Mouse (Mus musculus): Measurements from ENCODE around the gene Myo10. TPM values are rescaled to one million over a fixed set of nuclear protein-coding genes. Genes with fewer than 3 reads are reported as not detected.

Myo10 gene
- polyA plus RNA-seq, 1 experiment from 2014 or later = 66.3 TPM

DNA sequence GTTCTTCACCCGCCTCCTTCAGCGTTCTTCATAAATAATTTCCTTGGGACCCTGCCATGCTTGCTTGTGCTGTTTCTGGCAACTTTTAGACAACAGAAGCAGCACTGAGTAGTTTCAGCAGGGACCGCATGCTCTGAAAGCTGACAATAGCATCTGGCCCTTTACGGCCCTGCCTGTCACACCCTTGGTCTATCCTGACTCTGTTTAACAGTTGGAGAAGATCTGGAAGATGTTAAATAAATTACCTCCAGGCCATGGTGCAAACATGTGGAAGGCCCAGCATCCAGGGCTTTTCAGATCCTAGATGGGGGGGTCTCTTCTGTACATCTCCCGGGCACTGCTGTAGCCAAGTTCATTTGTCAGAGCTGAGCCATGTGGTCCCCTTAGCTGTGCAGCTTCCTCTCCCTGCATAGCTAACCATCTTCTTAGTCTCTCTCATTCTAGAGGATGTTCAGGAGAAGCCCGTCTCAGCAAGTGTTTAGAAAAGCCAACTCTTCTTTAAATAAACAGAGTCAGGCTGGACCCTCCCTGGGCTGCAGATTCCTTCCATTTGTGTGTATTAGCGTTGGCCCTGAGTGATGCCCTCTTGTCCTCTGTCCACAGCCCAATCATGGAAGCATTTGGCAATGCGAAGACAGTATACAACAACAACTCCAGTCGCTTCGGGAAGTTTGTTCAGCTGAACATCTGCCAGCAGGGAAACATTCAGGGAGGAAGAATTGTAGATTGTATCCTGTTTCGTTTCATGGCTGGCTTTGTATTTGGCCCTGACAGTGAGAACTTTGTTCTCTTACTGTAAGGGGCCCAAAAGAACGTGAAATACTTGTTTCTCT lies 101.2 kb downstream of the Myo10 start:
- H3K4me3 ChIP-seq = no peak overlapping the region
- H3K27me3 ChIP-seq (ENCODE audit: poor library complexity, severe bottlenecking) = no peaks in the 10 kb centered on the region
- DNase-seq (ENCODE audit: extremely low spot score, low spot score) = no peak
- H3K4me1 ChIP-seq = 0 out of 2 replicates have a peak, but pooled peaks cover 4% of the 10 kb centered on the region
- WGBS = 76% methylated on average over 12 of the region's 12 CpGs
- no peak overlapping the region for H3K27ac ChIP-seq
- H3K36me3 ChIP-seq (replicated peaks) = peaks cover 44% of the 10 kb centered on the region
- H3K9me3 ChIP-seq = no peaks in the 10 kb centered on the region

DNA sequence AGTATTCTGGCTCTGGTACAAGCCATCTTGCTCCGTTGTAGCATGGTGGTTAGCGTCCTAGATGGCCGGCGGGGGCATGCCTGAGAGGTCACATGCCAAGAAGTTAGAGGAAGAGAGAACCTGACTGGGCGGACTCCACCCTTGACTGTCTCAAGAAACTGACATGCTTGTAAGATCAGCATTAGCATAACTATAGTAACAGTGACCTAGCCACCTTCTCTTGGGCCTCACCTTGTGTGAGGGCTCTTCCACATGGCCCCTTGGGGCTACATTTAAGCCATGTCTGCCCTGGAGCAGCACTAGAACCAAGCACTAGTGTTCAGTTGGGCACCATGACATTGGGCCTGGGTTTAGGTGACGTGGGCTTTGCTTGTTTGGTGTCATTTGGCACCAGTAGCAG lies 102.2 kb downstream of the Myo10 start:
- Histone ChIP-seq H3K4me1 (0 out of 2 replicates have a peak, but pooled peaks cover 4% of the 10 kb centered on the region), H3K27me3 (ENCODE audit: poor library complexity, severe bottlenecking) (no peaks in the 10 kb centered on the region), H3K9me3 (no peaks in the 10 kb centered on the region), H3K36me3 (replicated peaks) (peaks cover 44% of the 10 kb centered on the region), H3K4me3 (no peak overlapping the region), H3K27ac (no peak overlapping the region)
- 91% methylated on average over 6 of the region's 6 CpGs for WGBS
- DNase-seq (ENCODE audit: extremely low spot score, low spot score) = no peak

DNA sequence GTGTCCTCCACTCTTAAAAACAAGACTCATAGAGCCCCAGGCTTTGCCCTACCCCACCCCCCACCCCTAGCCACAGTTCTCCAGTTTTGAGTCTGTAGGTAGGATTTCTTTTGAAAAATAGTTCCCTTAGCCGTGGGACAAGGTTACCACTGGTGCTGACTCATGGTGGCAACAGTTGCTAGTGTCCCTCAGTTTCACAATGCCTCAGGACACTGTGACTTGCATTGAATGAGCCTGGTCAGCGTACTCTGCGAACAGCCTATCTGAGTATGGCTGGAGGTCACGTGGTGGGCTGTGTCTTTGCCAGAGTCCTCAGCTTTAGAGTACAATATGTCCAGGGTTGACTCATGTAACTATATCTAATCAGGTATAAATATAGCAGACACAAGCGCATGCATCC lies 104.5 kb downstream of the Myo10 start:
- WGBS = 92% methylated on average over 5 of the region's 5 CpGs
- Histone ChIP-seq H3K4me3 (no peak overlapping the region), H3K27me3 (ENCODE audit: poor library complexity, severe bottlenecking) (no peaks in the 10 kb centered on the region), H3K4me1 (peaks cover 12% of the 10 kb centered on the region), H3K36me3 (replicated peaks) (peaks cover 36% of the 10 kb centered on the region), H3K9me3 (no peaks in the 10 kb centered on the region), H3K27ac (no peak overlapping the region)
- no peak for DNase-seq (ENCODE audit: extremely low spot score, low spot score)

DNA sequence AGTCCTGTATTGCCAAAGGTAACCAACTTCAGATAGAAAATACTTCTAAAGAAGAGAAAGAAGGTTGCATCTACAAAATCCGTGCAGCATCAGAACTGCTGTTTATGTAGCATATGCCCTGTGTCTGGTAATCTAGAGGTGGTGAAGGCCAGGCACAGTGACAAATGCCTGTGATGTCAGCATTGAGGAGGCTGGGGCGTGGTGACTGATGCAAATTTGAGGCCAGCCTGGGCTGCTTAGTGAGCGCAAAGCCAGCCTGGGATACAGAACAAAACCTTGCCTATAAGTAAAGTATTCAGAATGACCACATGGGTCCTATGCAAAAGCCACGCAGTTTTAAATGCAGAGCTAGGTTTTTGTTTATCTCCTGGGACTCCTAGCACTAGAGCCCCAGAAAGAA lies 106.2 kb downstream of the Myo10 start:
- Histone ChIP-seq H3K36me3 (replicated peaks) (peaks cover 23% of the 10 kb centered on the region), H3K4me1 (peaks cover 7% of the 10 kb centered on the region), H3K9me3 (no peaks in the 10 kb centered on the region), H3K27ac (no peak overlapping the region), H3K4me3 (no peak overlapping the region), H3K27me3 (ENCODE audit: poor library complexity, severe bottlenecking) (no peaks in the 10 kb centered on the region)
- 64% methylated on average over 4 of the region's 4 CpGs for WGBS
- DNase-seq (ENCODE audit: extremely low spot score, low spot score) = no peak

DNA sequence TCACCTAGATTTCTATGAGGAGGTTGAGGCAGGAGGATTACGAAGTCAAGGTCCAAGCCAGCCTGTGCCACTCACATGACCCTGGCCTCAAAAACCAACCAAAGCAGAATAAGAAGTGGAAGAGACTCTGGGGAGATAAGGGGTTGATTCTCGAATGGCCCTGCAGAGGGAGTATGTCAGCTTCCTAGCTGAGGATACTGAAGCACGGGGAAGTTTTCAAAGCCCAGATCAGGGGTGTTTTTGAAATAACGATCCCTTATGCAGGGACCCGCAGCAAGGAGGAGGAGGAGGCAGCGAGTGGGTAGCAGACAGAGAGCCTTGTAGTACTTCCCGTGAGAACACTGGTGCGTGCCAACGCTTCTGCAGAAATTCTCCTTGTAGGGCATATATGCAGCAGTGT lies 108.7 kb downstream of the Myo10 start:
- WGBS = 46% methylated on average over 9 of the region's 9 CpGs

DNA sequence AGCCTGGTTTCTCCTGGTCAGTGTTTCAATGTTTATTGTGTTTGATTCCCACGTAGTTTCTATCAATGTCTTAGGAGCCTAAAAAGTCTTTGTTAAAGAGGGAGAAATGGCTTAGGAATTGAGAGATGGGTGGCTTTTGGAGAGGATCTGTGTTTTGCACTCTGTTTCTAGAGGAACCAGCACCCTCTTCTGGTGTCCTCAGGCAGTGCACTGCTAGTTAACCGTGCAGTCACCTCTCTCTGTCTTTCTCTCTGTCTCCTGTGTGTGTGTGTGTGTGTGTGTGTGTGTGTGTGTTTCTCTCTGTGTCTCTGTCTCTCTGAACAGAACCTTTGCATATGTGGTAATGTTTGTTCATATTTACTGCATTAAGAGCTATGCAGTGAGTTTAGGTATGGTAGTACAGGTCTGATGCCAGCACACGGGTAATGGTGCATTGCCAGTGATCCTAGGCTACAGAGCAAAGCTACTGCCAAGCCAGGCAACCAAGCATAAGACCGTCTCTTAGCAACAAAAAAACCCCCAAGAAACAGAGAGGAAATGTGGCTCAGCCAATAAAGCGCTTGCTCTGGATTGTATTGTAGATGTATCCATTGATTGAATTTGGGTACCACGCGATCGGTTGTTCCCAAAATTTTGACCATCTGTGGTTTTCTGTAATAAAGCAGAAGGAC lies 110.6 kb downstream of the Myo10 start:
- WGBS = 80% methylated on average over 8 of the region's 8 CpGs
- no peak for DNase-seq (ENCODE audit: extremely low spot score, low spot score)
- H3K9me3 ChIP-seq = no peaks in the 10 kb centered on the region
- 0 out of 2 replicates have a peak overlapping the region, but pooled peaks have one; percentile 8 for H3K27ac ChIP-seq
- H3K27me3 ChIP-seq (ENCODE audit: poor library complexity, severe bottlenecking) = no peaks in the 10 kb centered on the region
- H3K4me3 ChIP-seq = no peak overlapping the region
- H3K36me3 ChIP-seq (replicated peaks) = peaks cover 38% of the 10 kb centered on the region
- peaks cover 7% of the 10 kb centered on the region for H3K4me1 ChIP-seq

More for the DNA sequence above, 108.7 kb downstream of the Myo10 start:
- H3K27ac ChIP-seq = no peak overlapping the region
- H3K4me1 ChIP-seq = peaks cover 7% of the 10 kb centered on the region
- DNase-seq (ENCODE audit: extremely low spot score, low spot score) = no peak
- no peak overlapping the region for H3K4me3 ChIP-seq
- H3K9me3 ChIP-seq = no peaks in the 10 kb centered on the region
- H3K27me3 ChIP-seq (ENCODE audit: poor library complexity, severe bottlenecking) = no peaks in the 10 kb centered on the region
- peaks cover 22% of the 10 kb centered on the region for H3K36me3 ChIP-seq (replicated peaks)

DNA sequence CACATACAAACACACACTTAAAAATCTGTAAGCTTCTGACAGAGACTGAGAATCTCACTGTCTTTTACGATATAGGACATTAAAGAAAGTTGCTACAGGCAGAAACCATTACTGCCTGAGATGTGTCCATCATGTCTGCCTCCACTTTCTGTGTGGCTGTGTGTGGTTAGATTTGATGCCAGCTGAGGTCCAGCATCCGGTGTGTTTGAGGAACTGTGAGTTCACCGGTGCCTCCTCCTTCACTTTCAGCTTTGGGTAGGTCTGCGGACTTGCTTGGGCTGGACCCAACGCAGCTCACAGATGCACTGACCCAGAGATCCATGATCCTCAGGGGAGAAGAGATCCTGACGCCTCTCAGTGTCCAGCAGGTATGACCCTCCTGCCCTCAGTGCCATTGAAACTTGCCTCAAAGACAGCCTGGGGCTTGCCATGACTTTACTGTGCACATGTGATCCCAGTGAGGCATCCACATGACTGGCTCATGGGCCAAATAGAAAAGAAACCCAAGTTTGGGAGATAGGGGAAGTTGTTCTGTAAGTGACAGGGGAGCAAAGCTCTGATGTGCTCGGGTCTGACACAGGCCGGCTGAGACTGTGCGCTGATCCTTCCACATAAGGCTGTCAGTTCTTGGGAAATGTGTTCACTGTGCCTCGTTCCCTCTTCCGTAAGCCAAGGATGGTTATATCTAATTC lies 111.6 kb downstream of the Myo10 start:
- 94% methylated on average over 11 of the region's 11 CpGs for WGBS
- DNase-seq (ENCODE audit: extremely low spot score, low spot score) = no peak
- H3K4me1 ChIP-seq = peaks cover 7% of the 10 kb centered on the region
- H3K27ac ChIP-seq = no peak overlapping the region
- no peak overlapping the region for H3K4me3 ChIP-seq
- no peaks in the 10 kb centered on the region for H3K9me3 ChIP-seq
- no peaks in the 10 kb centered on the region for H3K27me3 ChIP-seq (ENCODE audit: poor library complexity, severe bottlenecking)
- peaks cover 47% of the 10 kb centered on the region for H3K36me3 ChIP-seq (replicated peaks)

DNA sequence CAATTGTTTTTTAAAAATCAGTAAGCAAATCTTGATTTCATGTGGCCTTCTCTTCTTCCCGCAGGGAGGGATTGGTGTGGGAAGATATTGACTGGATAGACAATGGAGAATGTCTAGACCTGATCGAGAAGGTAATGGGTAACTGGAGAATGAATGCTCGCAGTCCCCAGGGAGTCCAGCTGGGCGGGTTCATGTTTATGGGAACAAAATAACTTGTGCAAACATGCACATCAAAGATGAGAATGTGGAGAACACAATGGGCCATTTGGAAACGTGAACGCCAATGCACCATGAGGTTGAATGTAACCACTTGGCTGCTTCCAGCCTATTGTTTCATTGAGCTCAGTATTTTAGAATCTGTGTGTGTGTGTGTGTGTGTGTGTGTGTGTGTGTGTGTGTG lies 114.2 kb downstream of the Myo10 start:
- no peaks in the 10 kb centered on the region for H3K9me3 ChIP-seq
- H3K36me3 ChIP-seq (replicated peaks) = peaks cover 65% of the 10 kb centered on the region
- 81% methylated on average over 6 of the region's 6 CpGs for WGBS

DNA sequence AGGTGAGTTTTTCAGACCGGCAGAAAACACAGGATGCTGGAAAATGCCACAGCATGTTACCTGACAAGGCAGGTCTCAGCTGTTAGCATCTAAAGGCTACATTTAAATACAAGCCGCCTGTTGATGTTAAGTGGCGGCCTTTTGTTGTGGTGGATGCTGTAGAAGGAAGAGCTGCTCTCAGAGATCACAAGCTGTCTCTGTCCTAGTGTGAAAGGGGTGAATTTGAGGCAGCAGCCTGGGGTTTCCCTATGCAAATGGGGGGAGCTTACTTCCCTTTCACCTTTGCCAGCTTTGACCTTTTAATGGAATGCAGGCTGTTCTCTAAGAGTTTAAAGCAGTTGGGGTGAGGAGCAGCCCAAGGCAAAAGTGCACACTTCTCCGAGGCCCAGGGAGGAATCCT lies 117.9 kb downstream of the Myo10 start:
- Histone ChIP-seq H3K9me3 (no peaks in the 10 kb centered on the region), H3K27ac (0 out of 2 replicates have a peak overlapping the region, but pooled peaks have one; percentile 20)
- 43% methylated on average over 4 of the region's 4 CpGs for WGBS

More for the DNA sequence above, 114.2 kb downstream of the Myo10 start:
- H3K27ac ChIP-seq = no peak overlapping the region
- H3K27me3 ChIP-seq (ENCODE audit: poor library complexity, severe bottlenecking) = no peaks in the 10 kb centered on the region
- H3K4me3 ChIP-seq = no peak overlapping the region
- peaks cover 15% of the 10 kb centered on the region for H3K4me1 ChIP-seq
- DNase-seq (ENCODE audit: extremely low spot score, low spot score) = no peak

DNA sequence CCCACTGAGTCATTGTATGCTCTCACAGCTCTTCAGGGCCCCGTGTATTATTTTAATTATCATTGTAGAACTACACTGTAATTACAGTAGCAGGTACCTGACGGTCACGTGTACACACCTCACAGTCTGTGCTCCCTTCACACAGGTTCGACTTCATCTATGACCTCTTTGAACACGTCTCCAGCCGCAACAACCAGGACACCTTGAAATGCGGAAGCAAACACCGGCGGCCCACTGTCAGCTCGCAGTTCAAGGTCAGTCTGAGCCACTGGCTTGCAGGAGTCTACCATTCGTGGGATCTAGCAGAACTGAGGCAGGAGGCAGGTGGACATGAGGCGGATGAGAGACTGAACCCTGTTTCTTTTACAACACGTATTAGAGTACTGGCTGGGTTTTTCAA lies 119.9 kb downstream of the Myo10 start:
- Histone ChIP-seq H3K9me3 (no peaks in the 10 kb centered on the region), H3K4me3 (no peak overlapping the region), H3K4me1 (peaks cover 33% of the 10 kb centered on the region), H3K27me3 (ENCODE audit: poor library complexity, severe bottlenecking) (no peaks in the 10 kb centered on the region), H3K36me3 (replicated peaks) (peaks cover 80% of the 10 kb centered on the region), H3K27ac (no peak overlapping the region)
- DNase-seq (ENCODE audit: extremely low spot score, low spot score) = no peak
- WGBS = 90% methylated on average over 13 of the region's 13 CpGs

More for the DNA sequence above, 117.9 kb downstream of the Myo10 start:
- peaks cover 82% of the 10 kb centered on the region for H3K36me3 ChIP-seq (replicated peaks)
- DNase-seq (ENCODE audit: extremely low spot score, low spot score) = no peak
- H3K4me3 ChIP-seq = no peak overlapping the region
- H3K4me1 ChIP-seq = peaks cover 18% of the 10 kb centered on the region
- no peaks in the 10 kb centered on the region for H3K27me3 ChIP-seq (ENCODE audit: poor library complexity, severe bottlenecking)

DNA sequence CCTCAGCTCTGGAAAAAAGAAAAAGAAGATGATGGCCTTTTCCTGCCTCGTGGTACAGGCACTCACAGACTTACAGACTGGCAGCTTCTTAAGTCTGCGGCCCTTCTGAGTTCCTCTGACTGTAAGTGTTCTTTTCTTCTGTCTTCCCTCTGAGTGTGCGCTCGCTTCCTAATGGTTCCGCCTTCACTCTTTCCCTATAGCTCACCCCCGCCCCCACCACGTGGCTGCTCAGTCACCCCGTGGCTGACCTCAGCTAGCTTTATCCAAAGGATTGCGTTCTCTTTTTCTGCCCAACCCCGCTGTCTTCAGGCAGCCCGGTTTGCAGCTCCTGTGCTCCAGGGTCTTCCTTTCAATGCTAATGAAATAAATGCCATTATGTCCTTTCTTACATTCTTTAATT lies 129.2 kb downstream of the Myo10 start:
- H3K4me3 ChIP-seq = no peak overlapping the region
- peaks cover 15% of the 10 kb centered on the region for H3K36me3 ChIP-seq (replicated peaks)
- peak overlapping the region; percentile 91 for H3K27ac ChIP-seq
- 30% methylated on average over 11 of the region's 11 CpGs for WGBS
- peaks cover 3% of the 10 kb centered on the region; the same call in 1 of the 2 replicates for H3K9me3 ChIP-seq
- peaks cover 74% of the 10 kb centered on the region for H3K4me1 ChIP-seq
- DNase-seq (ENCODE audit: extremely low spot score, low spot score) = no peak
- peaks cover 19% of the 10 kb centered on the region; the same call in 1 of the 2 replicates for H3K27me3 ChIP-seq (ENCODE audit: poor library complexity, severe bottlenecking)

DNA sequence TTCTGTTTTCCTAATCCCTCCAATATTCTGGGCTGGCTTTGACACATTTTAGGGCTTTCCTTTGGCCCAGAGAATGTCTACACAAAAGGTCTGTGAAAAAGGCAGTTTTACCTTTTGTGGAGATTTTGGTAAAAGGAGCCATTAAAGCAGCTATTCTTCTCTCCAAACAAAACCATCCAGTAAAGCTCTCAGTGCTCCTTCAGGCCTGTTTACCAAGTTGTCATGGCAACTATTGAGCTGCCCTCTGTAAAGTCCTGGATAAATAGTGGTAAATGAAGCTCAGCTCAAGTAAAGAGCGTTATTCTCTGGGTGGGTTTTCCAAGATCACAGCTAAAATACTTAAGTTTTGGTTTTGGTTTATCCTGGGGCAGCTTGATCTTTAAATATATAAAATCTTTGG lies 130.3 kb downstream of the Myo10 start:
- Histone ChIP-seq H3K9me3 (peaks cover 6% of the 10 kb centered on the region; the same call in 1 of the 2 replicates), H3K36me3 (replicated peaks) (peaks cover 12% of the 10 kb centered on the region), H3K4me3 (peak overlapping the region; percentile 51), H3K4me1 (peaks cover 78% of the 10 kb centered on the region), H3K27me3 (ENCODE audit: poor library complexity, severe bottlenecking) (peaks cover 19% of the 10 kb centered on the region; the same call in 1 of the 2 replicates), H3K27ac (peak overlapping the region; percentile 91)
- DNase-seq (ENCODE audit: extremely low spot score, low spot score) = no peak
- WGBS = 22% methylated on average over 1 of the region's 1 CpGs
